Mouse (Mus musculus): ENCODE results near the gene Crlf1.

Gene Crlf1

GRCm38 (mm10) chr8:70492664-70493640 lies at the start of gene Crlf1:
TSS of gene Crlf1 (plus strand) at chr8:70493158.
- no peak for DNase-seq (ENCODE audit: extremely low read depth, insufficient read length, low spot score)

GRCm38 (mm10) chr8:70443326-70443725 lies 49.6 kb upstream of the Crlf1 start:
- no peak for DNase-seq (ENCODE audit: extremely low read depth, insufficient read length, low spot score)

- DNase-seq (ENCODE audit: extremely low read depth, insufficient read length, low spot score): no peak
Measured at GRCm38 (mm10) chr8:70445988-70446387, 47.0 kb upstream of the Crlf1 start.

GRCm38 (mm10) chr8:70447639-70448420 lies 45.1 kb upstream of the Crlf1 start:
- DNase-seq (ENCODE audit: extremely low read depth, insufficient read length, low spot score): peak; percentile 87

GRCm38 (mm10) chr8:70452196-70452966 lies 40.6 kb upstream of the Crlf1 start:
- no peak for DNase-seq (ENCODE audit: extremely low read depth, insufficient read length, low spot score)

- DNase-seq (ENCODE audit: extremely low read depth, insufficient read length, low spot score): no peak
Measured at GRCm38 (mm10) chr8:70453852-70454251, 39.1 kb upstream of the Crlf1 start.

GRCm38 (mm10) chr8:70456996-70457395 lies 36.0 kb upstream of the Crlf1 start:
- no peak for DNase-seq (ENCODE audit: extremely low read depth, insufficient read length, low spot score)

- no peak for DNase-seq (ENCODE audit: extremely low read depth, insufficient read length, low spot score)
Measured at GRCm38 (mm10) chr8:70457882-70458281, 35.1 kb upstream of the Crlf1 start.

- DNase-seq (ENCODE audit: extremely low read depth, insufficient read length, low spot score): no peak
Measured at GRCm38 (mm10) chr8:70458462-70458861, 34.5 kb upstream of the Crlf1 start.

GRCm38 (mm10) chr8:70459636-70460035 lies 33.3 kb upstream of the Crlf1 start:
- no peak for DNase-seq (ENCODE audit: extremely low read depth, insufficient read length, low spot score)

- peak; percentile 49 for DNase-seq (ENCODE audit: extremely low read depth, insufficient read length, low spot score)
Measured at GRCm38 (mm10) chr8:70460199-70460598, 32.8 kb upstream of the Crlf1 start.

- DNase-seq (ENCODE audit: extremely low read depth, insufficient read length, low spot score): peak; percentile 67
Measured at GRCm38 (mm10) chr8:70460606-70461005, 32.4 kb upstream of the Crlf1 start.

- DNase-seq (ENCODE audit: extremely low read depth, insufficient read length, low spot score): peak; percentile 83
Measured at GRCm38 (mm10) chr8:70461765-70462515, 31.0 kb upstream of the Crlf1 start.

- DNase-seq (ENCODE audit: extremely low read depth, insufficient read length, low spot score): no peak
Measured at GRCm38 (mm10) chr8:70462516-70462813, 30.5 kb upstream of the Crlf1 start.

GRCm38 (mm10) chr8:70463306-70463705 lies 29.7 kb upstream of the Crlf1 start:
- DNase-seq (ENCODE audit: extremely low read depth, insufficient read length, low spot score): no peak

GRCm38 (mm10) chr8:70464162-70464561 lies 28.8 kb upstream of the Crlf1 start:
- DNase-seq (ENCODE audit: extremely low read depth, insufficient read length, low spot score): no peak

GRCm38 (mm10) chr8:70465701-70466100 lies 27.3 kb upstream of the Crlf1 start:
- no peak for DNase-seq (ENCODE audit: extremely low read depth, insufficient read length, low spot score)

GRCm38 (mm10) chr8:70466305-70466704 lies 26.7 kb upstream of the Crlf1 start:
- no peak for DNase-seq (ENCODE audit: extremely low read depth, insufficient read length, low spot score)

GRCm38 (mm10) chr8:70466771-70467170 lies 26.2 kb upstream of the Crlf1 start:
- no peak for DNase-seq (ENCODE audit: extremely low read depth, insufficient read length, low spot score)

- DNase-seq (ENCODE audit: extremely low read depth, insufficient read length, low spot score): no peak
Measured at GRCm38 (mm10) chr8:70467229-70467725, 25.7 kb upstream of the Crlf1 start.

All from 3134 (cell line).